Mouse (Mus musculus) MEL (cell line): ENCODE measurements around the gene Ccdc159.

ENCODE experiments used
- CTCF ChIP-seq, 3 experiments: IDR thresholded peaks in 2 of 3; conservative IDR thresholded peaks in 1 of 3; 2 replicates each; pipeline ENCODE4 v1.5.1; 2011 to 2012; ENCODE audit warnings: low read length in 3 of 3, low read depth in 2 of 3, mild to moderate bottlenecking in 2 of 3, improper control_type of control experiment in 1 of 3, inconsistent platforms in 1 of 3, mixed read lengths in 1 of 3, moderate library complexity in 1 of 3; ENCODE audit not compliant: control insufficient read depth in 1 of 3, insufficient read depth in 1 of 3, poor library complexity in 1 of 3, severe bottlenecking in 1 of 3
- MYC ChIP-seq: IDR thresholded peaks from 2 replicates; pipeline ENCODE4 v1.6.1; 2011; ENCODE audit warnings: low read depth, mild to moderate bottlenecking, low read length, improper control_type of control experiment, moderate library complexity
- POLR2A ChIP-seq, 2 experiments: IDR thresholded peaks; 2 replicates each; pipeline ENCODE4 v1.6.1; 2011 to 2012; ENCODE audit warnings: low read length in 2 of 2, mild to moderate bottlenecking in 2 of 2, control low read depth in 1 of 2, improper control_type of control experiment in 1 of 2, low read depth in 1 of 2, moderate library complexity in 1 of 2; ENCODE audit not compliant: control insufficient read depth in 1 of 2, insufficient read depth in 1 of 2, poor library complexity in 1 of 2
- POLR2AphosphoS2 ChIP-seq: IDR thresholded peaks from 2 replicates; pipeline ENCODE4 v1.6.1; 2011; ENCODE audit warnings: low read length, improper control_type of control experiment
- SMC3 ChIP-seq: IDR thresholded peaks from 2 replicates; pipeline ENCODE4 v1.6.1; 2011; ENCODE audit warnings: low read depth, low read length, improper control_type of control experiment
- UBTF ChIP-seq: IDR thresholded peaks from 2 replicates; pipeline ENCODE4 v1.6.1; 2012; ENCODE audit warnings: low read depth, mild to moderate bottlenecking, inconsistent platforms, low read length, improper control_type of control experiment, moderate library complexity, borderline replicate concordance; ENCODE audit not compliant: insufficient read depth

DNA sequence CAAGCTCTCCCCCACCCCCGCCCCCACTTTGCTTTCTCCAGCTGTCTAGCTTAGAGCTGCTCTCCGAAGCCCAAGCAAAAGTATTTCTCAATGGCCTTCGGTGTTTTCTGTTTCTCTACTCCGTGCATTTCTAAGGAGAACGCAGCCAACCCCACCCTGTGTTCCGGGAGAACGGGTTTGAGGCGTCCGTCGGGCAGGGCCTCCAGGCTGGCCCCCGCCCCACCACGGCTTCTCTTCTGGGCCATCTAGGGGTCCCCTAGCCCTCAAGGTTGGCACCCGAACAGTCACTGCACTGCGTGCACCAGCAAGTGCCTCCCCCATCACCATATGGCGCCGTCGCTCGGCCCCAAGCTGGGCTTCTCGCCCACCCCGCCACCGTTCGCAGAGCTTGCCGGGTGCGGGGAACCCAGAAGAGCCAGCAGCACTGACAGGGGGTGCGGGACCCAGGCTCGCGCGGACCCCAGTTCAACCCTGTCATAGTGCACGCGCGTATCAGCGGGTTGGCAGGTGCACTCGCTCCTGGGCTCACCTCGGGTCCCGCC, 9.7 kb upstream of the Ccdc159 start:
- TF ChIP-seq CTCF (IDR thresholded peaks at IDR 0.05 in 2 of 3, conservative IDR thresholded peaks at IDR 0.05 in 1 of 3; ENCODE audit: control insufficient read depth in 1 of 3, insufficient read depth in 1 of 3, low read depth in 2 of 3, low read length in 3 of 3, poor library complexity in 1 of 3, severe bottlenecking in 1 of 3) (no peak), MYC (no peak), SMC3 (no peak; the same call in 1 of the 2 replicates), POLR2AphosphoS2 (no peak), POLR2A (IDR thresholded peaks at IDR 0.05; ENCODE audit: control insufficient read depth in 1 of 2, insufficient read depth in 1 of 2, low read depth in 1 of 2, low read length in 2 of 2, poor library complexity in 1 of 2) (no peak), UBTF (no peak)
